Mouse (Mus musculus) stomach, embryonic 15.5 days (tissue): ENCODE data around the gene Fam229b. TPM values are rescaled to one million over a fixed set of nuclear protein-coding genes. Genes with fewer than 3 reads are reported as not detected.

Source experiments
- ATAC-seq: fragments of 200-750 bp; cut with Nextera tagmentation; 2 replicates; pipeline ENCODE4 v1.8.0; 2017; ENCODE audit warnings: low read depth, moderate number of reproducible peaks, moderate TSS enrichment; ENCODE audit not compliant: insufficient read depth, low FRiP score
- H3K27ac ChIP-seq: fragments of 300-500 bp; sonication (generic); 2 replicates; pipeline ENCODE4 v1.5.1; 2015; ENCODE audit warnings: mild to moderate bottlenecking, inconsistent platforms
- H3K27me3 ChIP-seq: fragments of 300-500 bp; sonication (generic); replicated peaks from 2 replicates; pipeline ENCODE4 v1.6.1; 2015; ENCODE audit warnings: inconsistent platforms
- H3K36me3 ChIP-seq: fragments of 300-500 bp; sonication (generic); 2 replicates; pipeline ENCODE4 v1.6.1; 2015; ENCODE audit warnings: inconsistent platforms
- H3K4me1 ChIP-seq: fragments of 300-500 bp; sonication (generic); 2 replicates; pipeline ENCODE4 v1.6.1; 2015; ENCODE audit warnings: inconsistent platforms
- H3K4me2 ChIP-seq: fragments of 300-500 bp; sonication (generic); 2 replicates; pipeline ENCODE4 v1.6.1; 2015; ENCODE audit warnings: mild to moderate bottlenecking, inconsistent platforms
- H3K4me3 ChIP-seq: fragments of 300-500 bp; sonication (generic); replicated peaks from 2 replicates; pipeline ENCODE4 v1.5.1; 2015; ENCODE audit warnings: inconsistent platforms
- H3K9ac ChIP-seq: fragments of 300-500 bp; sonication (generic); 2 replicates; pipeline ENCODE4 v1.6.1; 2015; ENCODE audit warnings: inconsistent platforms
- H3K9me3 ChIP-seq: fragments of 300-500 bp; sonication (generic); 2 replicates; pipeline ENCODE4 v1.6.1; 2016; ENCODE audit warnings: inconsistent platforms
- WGBS: fragments of 180-500 bp; shearing (Covaris S2); methylation state at CpG from one replicate; pipeline ENCODE4 v1.1.7; 2015; 5-methylcytosine and 5-hydroxymethylcytosine counted together
- polyA plus RNA-seq: library from polyadenylated mRNA; unstranded; fragments of >200 nt; fragmentation: Nextera tagmentation; extraction: Ambion mirVana; gene quantifications from 2 replicates; pipeline ENCODE4 v1.2.1, GENCODE M21; 2015

The Fam229b gene
- polyA plus RNA-seq, 1 experiment from 2014 or later = 8.7 TPM

GRCm38 (mm10) chr10:39163694-39164093 is 30.0 kb upstream of the Fam229b start, which contains the start of gene Ccn6:
Gene Ccn6 (minus strand): TSS chr10:39163794.
- no peaks in the 10 kb centered on the region for H3K27me3 ChIP-seq
- no peak for ATAC-seq
- no peak within 1 kb of the TSS for H3K27ac ChIP-seq
- WGBS = 80% methylated on average over 10 of the region's 10 CpGs
- no peak within 1 kb of the TSS for H3K9ac ChIP-seq
- peak within 1 kb of the TSS; percentile 41 for H3K4me2 ChIP-seq
- no peaks in the 10 kb centered on the region for H3K36me3 ChIP-seq
- H3K4me3 ChIP-seq = no peak within 1 kb of the TSS; the same call in 1 of the 2 replicates
- peaks cover 10% of the 10 kb centered on the region; the same call in 1 of the 2 replicates for H3K4me1 ChIP-seq
- no peaks in the 10 kb centered on the region for H3K9me3 ChIP-seq

GRCm38 (mm10) chr10:39162666-39163484 is 29.2 kb upstream of the Fam229b start:
- H3K9ac ChIP-seq = no peak overlapping the region
- no peak overlapping the region for H3K27ac ChIP-seq
- no peak for ATAC-seq

DNA sequence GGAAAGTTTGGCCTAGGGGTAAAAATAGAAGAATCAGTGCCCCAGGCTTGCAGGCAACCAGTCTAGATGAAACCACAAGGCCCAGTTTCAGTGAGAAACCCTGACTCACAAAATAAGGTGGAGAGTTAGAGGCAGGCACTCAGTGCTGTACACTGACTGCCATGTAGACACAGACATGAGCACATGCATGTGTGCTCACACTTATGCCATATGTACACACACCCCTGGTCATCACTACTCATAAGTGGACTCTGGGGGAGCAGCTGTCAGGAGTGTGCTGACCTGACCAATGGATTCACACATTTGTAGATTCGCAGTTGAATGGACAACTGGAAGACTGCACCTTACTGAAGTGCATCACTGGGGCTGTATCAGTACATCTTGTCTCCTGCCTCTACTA is 27.7 kb upstream of the Fam229b start:
- no peak; the same call in 1 of the 2 replicates for ATAC-seq
- Histone ChIP-seq H3K36me3 (no peaks in the 10 kb centered on the region), H3K4me3 (no peak overlapping the region), H3K4me1 (peaks cover 10% of the 10 kb centered on the region; the same call in 1 of the 2 replicates), H3K9me3 (no peaks in the 10 kb centered on the region), H3K27ac (no peak overlapping the region), H3K4me2 (no peak overlapping the region), H3K27me3 (no peaks in the 10 kb centered on the region), H3K9ac (no peak overlapping the region)
- 94% methylated on average over 1 of the region's 1 CpGs for WGBS

More at GRCm38 (mm10) chr10:39162666-39163484, 29.2 kb upstream of the Fam229b start:
- H3K4me2 ChIP-seq = peak overlapping the region; percentile 41
- no peaks in the 10 kb centered on the region for H3K9me3 ChIP-seq
- peaks cover 10% of the 10 kb centered on the region; the same call in 1 of the 2 replicates for H3K4me1 ChIP-seq
- 16% methylated on average over 18 of the region's 18 CpGs for WGBS
- H3K36me3 ChIP-seq = no peaks in the 10 kb centered on the region
- no peaks in the 10 kb centered on the region for H3K27me3 ChIP-seq
- no peak overlapping the region; the same call in 1 of the 2 replicates for H3K4me3 ChIP-seq

- Histone ChIP-seq H3K4me2 (no peak overlapping the region), H3K4me1 (0 out of 2 replicates have a peak, but pooled peaks cover 4% of the 10 kb centered on the region), H3K9me3 (no peaks in the 10 kb centered on the region), H3K27ac (no peak overlapping the region), H3K27me3 (no peaks in the 10 kb centered on the region), H3K4me3 (no peak overlapping the region), H3K36me3 (no peaks in the 10 kb centered on the region), H3K9ac (no peak overlapping the region)
- no peak for ATAC-seq
- 65% methylated on average over 12 of the region's 12 CpGs for WGBS
Measured at GRCm38 (mm10) chr10:39158306-39158705, 24.6 kb upstream of the Fam229b start.

GRCm38 (mm10) chr10:39157321-39157720 is 23.6 kb upstream of the Fam229b start:
- H3K9ac ChIP-seq = no peak overlapping the region
- no peaks in the 10 kb centered on the region for H3K27me3 ChIP-seq
- no peak overlapping the region for H3K4me3 ChIP-seq
- no peaks in the 10 kb centered on the region for H3K9me3 ChIP-seq
- H3K36me3 ChIP-seq = no peaks in the 10 kb centered on the region
- H3K27ac ChIP-seq = no peak overlapping the region
- ATAC-seq = no peak
- no peak overlapping the region for H3K4me2 ChIP-seq
- WGBS = 97% methylated on average over 1 of the region's 1 CpGs
- no peaks in the 10 kb centered on the region for H3K4me1 ChIP-seq

GRCm38 (mm10) chr10:39156719-39157118 is 23.0 kb upstream of the Fam229b start:
- Histone ChIP-seq H3K4me3 (no peak overlapping the region), H3K4me1 (no peaks in the 10 kb centered on the region), H3K27ac (no peak overlapping the region), H3K27me3 (no peaks in the 10 kb centered on the region), H3K36me3 (no peaks in the 10 kb centered on the region), H3K9ac (no peak overlapping the region), H3K4me2 (no peak overlapping the region), H3K9me3 (no peaks in the 10 kb centered on the region)
- WGBS = 80% methylated on average over 5 of the region's 5 CpGs
- ATAC-seq = no peak

DNA sequence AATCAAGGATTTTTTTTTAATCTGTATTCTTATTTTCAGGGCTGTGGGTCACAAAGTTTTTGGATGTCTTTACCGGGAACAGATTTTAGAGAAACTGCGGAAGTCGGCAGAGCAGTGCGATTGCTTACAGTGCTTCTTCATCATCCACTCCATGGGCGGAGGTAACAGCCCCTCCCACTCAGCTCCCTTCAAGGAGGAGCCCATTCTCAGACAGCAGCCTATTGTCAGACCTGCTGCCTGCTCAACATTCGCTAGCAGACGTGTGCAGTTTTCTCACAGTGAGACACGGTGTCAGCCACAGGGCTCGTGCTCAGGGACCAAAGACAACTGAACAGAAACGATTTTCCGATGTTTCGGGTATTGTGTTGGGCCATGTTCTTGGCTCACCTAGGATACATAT is 8.5 kb upstream of the Fam229b start:
- Histone ChIP-seq H3K27ac (no peak overlapping the region), H3K4me3 (no peak overlapping the region), H3K4me1 (no peaks in the 10 kb centered on the region), H3K9me3 (no peaks in the 10 kb centered on the region), H3K4me2 (no peak overlapping the region), H3K27me3 (no peaks in the 10 kb centered on the region), H3K9ac (no peak overlapping the region), H3K36me3 (0 out of 2 replicates have a peak, but pooled peaks cover 10% of the 10 kb centered on the region)
- ATAC-seq = no peak
- WGBS = 87% methylated on average over 12 of the region's 12 CpGs

DNA sequence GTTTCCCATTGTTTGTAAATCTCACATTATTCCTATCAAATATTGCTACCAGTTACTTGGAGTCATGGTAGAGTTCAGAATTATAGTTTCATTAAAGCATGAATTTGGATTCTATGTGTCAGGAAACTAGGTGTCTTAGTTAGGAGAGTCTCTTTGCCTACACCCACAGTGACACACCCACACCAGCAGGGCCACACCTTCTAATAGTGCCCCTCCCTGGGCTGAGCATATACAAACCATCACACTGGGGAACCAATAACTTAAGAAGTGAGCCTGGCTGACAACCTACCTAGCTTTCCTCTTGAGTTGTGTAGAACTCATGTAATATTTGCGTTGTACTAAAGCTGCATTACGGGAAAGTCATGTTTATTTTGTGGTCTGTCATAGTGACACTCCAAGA is 7.7 kb upstream of the Fam229b start:
- no peak overlapping the region for H3K9ac ChIP-seq
- H3K4me2 ChIP-seq = no peak overlapping the region
- no peak overlapping the region for H3K27ac ChIP-seq
- H3K9me3 ChIP-seq = no peaks in the 10 kb centered on the region
- 0 out of 2 replicates have a peak, but pooled peaks cover 14% of the 10 kb centered on the region for H3K36me3 ChIP-seq
- no peaks in the 10 kb centered on the region for H3K4me1 ChIP-seq
- 93% methylated on average over 2 of the region's 2 CpGs for WGBS
- ATAC-seq = no peak
- no peak overlapping the region for H3K4me3 ChIP-seq
- H3K27me3 ChIP-seq = no peaks in the 10 kb centered on the region

DNA sequence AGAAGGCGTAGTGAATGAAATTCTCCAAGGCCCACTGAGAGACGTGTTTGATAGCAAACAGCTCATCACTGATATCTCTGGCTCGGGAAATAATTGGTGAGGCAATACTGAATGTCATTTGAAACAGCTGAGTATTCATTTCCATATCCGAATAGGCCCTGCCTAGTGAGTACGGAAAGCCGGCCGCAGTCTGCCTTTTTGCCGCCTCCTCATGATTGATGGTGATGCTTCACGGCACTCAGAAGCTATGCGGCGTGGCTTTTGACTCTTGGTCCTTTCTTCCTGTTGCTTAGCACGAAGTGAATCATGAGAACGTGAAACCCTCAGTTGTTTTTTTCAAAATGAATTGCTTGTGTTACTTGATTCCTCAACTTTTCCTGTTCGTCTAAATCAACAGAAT is 7.1 kb upstream of the Fam229b start:
- Histone ChIP-seq H3K36me3 (0 out of 2 replicates have a peak, but pooled peaks cover 14% of the 10 kb centered on the region), H3K27me3 (no peaks in the 10 kb centered on the region), H3K9me3 (no peaks in the 10 kb centered on the region), H3K4me3 (no peak overlapping the region), H3K27ac (no peak overlapping the region), H3K4me2 (no peak overlapping the region), H3K4me1 (no peaks in the 10 kb centered on the region), H3K9ac (no peak overlapping the region)
- ATAC-seq = no peak
- 65% methylated on average over 14 of the region's 14 CpGs for WGBS

- H3K9ac ChIP-seq = no peak overlapping the region
- no peak for ATAC-seq
- H3K4me1 ChIP-seq = no peaks in the 10 kb centered on the region; the same call in 1 of the 2 replicates
- no peaks in the 10 kb centered on the region for H3K27me3 ChIP-seq
- no peak overlapping the region for H3K4me2 ChIP-seq
- H3K9me3 ChIP-seq = no peaks in the 10 kb centered on the region
- H3K27ac ChIP-seq = no peak overlapping the region
- H3K4me3 ChIP-seq = no peak overlapping the region
- 84% methylated on average over 6 of the region's 6 CpGs for WGBS
- 0 out of 2 replicates have a peak, but pooled peaks cover 14% of the 10 kb centered on the region for H3K36me3 ChIP-seq
Measured at GRCm38 (mm10) chr10:39138761-39139160, 5.0 kb upstream of the Fam229b start.

GRCm38 (mm10) chr10:39137766-39138165 is 4.1 kb upstream of the Fam229b start:
- H3K9me3 ChIP-seq = no peaks in the 10 kb centered on the region
- ATAC-seq = no peak
- no peak overlapping the region for H3K9ac ChIP-seq
- WGBS = 83% methylated on average over 3 of the region's 3 CpGs
- H3K36me3 ChIP-seq = 0 out of 2 replicates have a peak, but pooled peaks cover 14% of the 10 kb centered on the region
- no peak overlapping the region for H3K27ac ChIP-seq
- no peaks in the 10 kb centered on the region; the same call in 1 of the 2 replicates for H3K4me1 ChIP-seq
- H3K4me2 ChIP-seq = no peak overlapping the region
- no peaks in the 10 kb centered on the region for H3K27me3 ChIP-seq
- no peak overlapping the region for H3K4me3 ChIP-seq

- 38% methylated on average over 4 of the region's 4 CpGs for WGBS
- Histone ChIP-seq H3K27me3 (no peaks in the 10 kb centered on the region), H3K9ac (no peak overlapping the region), H3K4me2 (no peak overlapping the region), H3K9me3 (no peaks in the 10 kb centered on the region), H3K36me3 (no peaks in the 10 kb centered on the region), H3K4me3 (no peak overlapping the region), H3K27ac (no peak overlapping the region), H3K4me1 (no peaks in the 10 kb centered on the region)
- no peak for ATAC-seq
Measured at GRCm38 (mm10) chr10:39121412-39121811, 12.3 kb downstream of the Fam229b start.
